Mouse (Mus musculus) retina, postnatal 7 days (tissue): ENCODE measurements around the gene Cep72.
A peak's percentile ranks its signal among the peaks of the same experiment; 100 is the strongest.
"Not testable (repeated sequence)": the region's sequence is repeated elsewhere in the genome, so short reads cannot be mapped to it uniquely, and the experiment has no call there.

Experiments used
- DNase-seq: peaks from one replicate; pipeline ENCODE4 v3.0.0-alpha.2; 2012; ENCODE audit warnings: low read depth, low spot score

The Cep72 gene

GRCm38 (mm10) chr13:74030691-74031090 lies 31.4 kb downstream of the Cep72 start:
- DNase-seq, result no peak

- DNase-seq, result no peak
Observed at GRCm38 (mm10) chr13:74029013-74029412, 33.1 kb downstream of the Cep72 start.

- no peak for DNase-seq
Observed at GRCm38 (mm10) chr13:74028116-74028515, 34.0 kb downstream of the Cep72 start.

- DNase-seq, result no peak
Observed at GRCm38 (mm10) chr13:74026215-74026614, 35.9 kb downstream of the Cep72 start.

GRCm38 (mm10) chr13:74025151-74026081 lies 36.7 kb downstream of the Cep72 start:
- DNase-seq, result no peak

GRCm38 (mm10) chr13:74019006-74019405 lies 43.1 kb downstream of the Cep72 start:
- DNase-seq, result not testable (repeated sequence)

- no peak for DNase-seq
Observed at GRCm38 (mm10) chr13:74017426-74017825, 44.7 kb downstream of the Cep72 start.

- no peak for DNase-seq
Observed at GRCm38 (mm10) chr13:74015908-74016307, 46.2 kb downstream of the Cep72 start.

GRCm38 (mm10) chr13:74010678-74011077 lies 51.4 kb downstream of the Cep72 start:
- DNase-seq, result no peak

GRCm38 (mm10) chr13:74009791-74010614 lies 52.1 kb downstream of the Cep72 start:
- DNase-seq, result peak; percentile 39

GRCm38 (mm10) chr13:74008948-74009718 lies 53.0 kb downstream of the Cep72 start, which contains the start of gene Tppp:
Tppp (plus strand) TSS chr13:74009407.
- DNase-seq, result peak; percentile 50

GRCm38 (mm10) chr13:74008216-74008615 lies 53.9 kb downstream of the Cep72 start:
- DNase-seq, result not testable (repeated sequence)

- DNase-seq, result not testable (repeated sequence)
Observed at GRCm38 (mm10) chr13:74006881-74007280, 55.2 kb downstream of the Cep72 start.

GRCm38 (mm10) chr13:74001492-74001891 lies 60.6 kb downstream of the Cep72 start:
- no peak for DNase-seq

- no peak for DNase-seq
Observed at GRCm38 (mm10) chr13:74000961-74001360, 61.1 kb downstream of the Cep72 start.

GRCm38 (mm10) chr13:74000519-74000918 lies 61.6 kb downstream of the Cep72 start:
- DNase-seq, result no peak

- no peak for DNase-seq
Observed at GRCm38 (mm10) chr13:73996456-73996855, 65.6 kb downstream of the Cep72 start.

- DNase-seq, result no peak
Observed at GRCm38 (mm10) chr13:73991267-73991666, 70.8 kb downstream of the Cep72 start.

GRCm38 (mm10) chr13:73990761-73991160 lies 71.3 kb downstream of the Cep72 start:
- no peak for DNase-seq

- DNase-seq, result no peak
Observed at GRCm38 (mm10) chr13:73990325-73990724, 71.8 kb downstream of the Cep72 start.
